Mouse (Mus musculus) forebrain, embryonic 14.5 days (tissue): Measurements from ENCODE around the gene Hrh1. TPM values are rescaled to one million over a fixed set of nuclear protein-coding genes. Genes with fewer than 3 reads are reported as not detected.

ENCODE experiments used
- ATAC-seq: fragments of 200-750 bp; cut with Nextera tagmentation; 2 replicates; pipeline ENCODE4 v1.8.0; 2017; ENCODE audit warnings: mild to moderate bottlenecking, moderate library complexity
- DNase-seq: peaks from one replicate; pipeline ENCODE4 v3.0.0-alpha.2; 2015; ENCODE audit warnings: low spot score
- H3K27ac ChIP-seq: fragments of 300-500 bp; sonication (generic); 2 replicates; pipeline ENCODE4 v1.5.1; 2014; ENCODE audit warnings: low read depth, mild to moderate bottlenecking, control low read depth, low read length, moderate library complexity
- H3K27me3 ChIP-seq: fragments of 300-500 bp; sonication (generic); replicated peaks from 2 replicates; pipeline ENCODE4 v1.6.1; 2014; ENCODE audit warnings: low read length, control low read depth, mixed read lengths; ENCODE audit not compliant: control insufficient read depth, insufficient read depth
- H3K36me3 ChIP-seq: fragments of 300-500 bp; sonication (generic); 2 replicates; pipeline ENCODE4 v1.6.1; 2014; ENCODE audit warnings: low read length, control low read depth; ENCODE audit not compliant: control insufficient read depth, insufficient read depth
- H3K4me1 ChIP-seq: fragments of 300-500 bp; sonication (generic); 2 replicates; pipeline ENCODE4 v1.6.1; 2014; ENCODE audit warnings: antibody characterized with exemption, low read length, control low read depth; ENCODE audit not compliant: control insufficient read depth, insufficient read depth
- H3K4me2 ChIP-seq: fragments of 300-500 bp; sonication (generic); 2 replicates; pipeline ENCODE4 v1.6.1; 2014; ENCODE audit warnings: mild to moderate bottlenecking, control low read depth, low read length
- H3K4me3 ChIP-seq: fragments of 300-500 bp; sonication (generic); 2 replicates; pipeline ENCODE4 v1.5.1; 2014; ENCODE audit warnings: low read depth, low read length, control low read depth
- H3K9ac ChIP-seq: fragments of 300-500 bp; sonication (generic); 2 replicates; pipeline ENCODE4 v1.6.1; 2014; ENCODE audit warnings: mild to moderate bottlenecking, low read length, control low read depth, moderate library complexity
- H3K9me3 ChIP-seq: fragments of 300-500 bp; sonication (generic); replicated peaks from 2 replicates; pipeline ENCODE4 v1.6.1; 2016; ENCODE audit warnings: low read length, control low read depth, mixed read lengths; ENCODE audit not compliant: control insufficient read depth
- WGBS: fragments of 180-500 bp; shearing (Covaris S2); extraction: QIAGEN DNeasy Blood & Tissue Kit; methylation state at CpG from one replicate; pipeline ENCODE4 v1.1.7; 2014; 5-methylcytosine and 5-hydroxymethylcytosine counted together
- polyA plus RNA-seq: library from polyadenylated mRNA; unstranded; fragments of >200 nt; fragmentation: Nextera tagmentation; extraction: Ambion mirVana; gene quantifications from 2 replicates; pipeline ENCODE4 v1.2.1, GENCODE M21; 2014

The Hrh1 gene
- polyA plus RNA-seq, 1 experiment from 2014 or later: 0.36 TPM

DNA sequence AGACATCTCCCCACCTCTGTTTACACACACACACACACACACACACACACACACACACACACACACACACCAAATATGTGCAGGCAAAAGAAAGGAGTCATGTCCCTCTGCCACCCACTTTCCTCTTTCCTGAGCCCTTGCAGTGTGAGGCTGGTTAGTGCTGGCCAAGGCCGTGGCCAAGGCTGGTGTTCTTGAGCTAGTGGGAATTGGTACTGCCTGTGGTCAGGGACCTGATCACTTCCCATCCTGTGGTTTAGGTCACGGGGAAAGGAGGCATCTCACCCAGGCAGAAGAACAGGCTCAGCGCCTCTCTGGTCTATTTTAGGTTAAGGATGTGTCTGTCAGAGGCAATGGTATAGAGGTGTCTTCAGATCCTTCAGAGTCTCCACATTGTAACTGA, 59.6 kb downstream of the Hrh1 start:
- Histone ChIP-seq H3K4me1 (no peaks in the 10 kb centered on the region), H3K4me2 (no peak overlapping the region), H3K9ac (no peak overlapping the region), H3K27ac (no peak overlapping the region), H3K36me3 (no peaks in the 10 kb centered on the region), H3K9me3 (no peaks in the 10 kb centered on the region), H3K4me3 (no peak overlapping the region), H3K27me3 (no peaks in the 10 kb centered on the region)
- ATAC-seq (no peak), DNase-seq (no peak)
- WGBS: 84% methylated on average over 3 of the region's 3 CpGs

DNA sequence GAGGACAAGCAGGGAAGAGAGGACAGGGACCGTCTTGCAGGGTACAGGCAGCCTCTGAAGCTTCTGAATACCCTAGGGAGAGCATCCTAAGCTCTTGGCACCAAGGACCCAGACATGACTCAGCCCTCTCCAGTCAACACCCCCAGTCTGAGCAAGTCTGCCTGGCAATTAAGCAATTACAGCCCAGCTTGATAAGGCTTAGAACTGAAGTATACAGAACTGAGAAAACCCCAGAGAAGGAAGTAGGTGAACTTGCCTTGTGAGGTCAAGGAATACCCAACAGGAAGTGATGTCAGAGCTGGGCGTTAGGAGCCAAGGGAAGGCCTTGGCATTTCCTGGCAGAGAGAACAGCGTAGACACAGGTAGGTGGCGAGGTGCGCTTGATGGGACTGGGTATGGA, 60.5 kb downstream of the Hrh1 start:
- Histone ChIP-seq H3K4me2 (no peak overlapping the region), H3K4me1 (no peaks in the 10 kb centered on the region), H3K9ac (no peak overlapping the region), H3K27ac (no peak overlapping the region), H3K27me3 (no peaks in the 10 kb centered on the region), H3K4me3 (no peak overlapping the region), H3K36me3 (no peaks in the 10 kb centered on the region), H3K9me3 (no peaks in the 10 kb centered on the region)
- ATAC-seq: no peak
- no peak for DNase-seq
- WGBS: 91% methylated on average over 5 of the region's 5 CpGs

DNA sequence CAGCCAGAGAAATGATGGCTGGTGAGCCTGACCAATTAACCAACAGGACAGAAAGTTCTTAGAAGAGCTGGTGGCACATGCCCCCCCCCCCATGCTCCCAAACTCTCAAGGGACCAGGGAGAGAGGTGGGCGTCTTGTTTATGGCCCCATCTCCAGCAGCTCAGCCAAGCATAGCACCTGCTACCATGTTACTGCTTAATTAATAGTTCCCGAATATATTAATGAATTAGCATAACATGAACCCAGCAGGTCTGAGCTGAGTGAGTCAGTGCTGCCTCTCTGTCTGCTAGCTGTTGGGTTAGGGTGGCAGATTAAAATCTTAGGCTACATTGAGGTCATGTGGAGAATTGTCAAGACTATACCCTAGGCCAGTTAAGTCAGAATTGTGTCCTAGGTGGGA, 62.2 kb downstream of the Hrh1 start:
- no peak overlapping the region for H3K27ac ChIP-seq
- H3K9ac ChIP-seq: no peak overlapping the region
- H3K4me3 ChIP-seq: no peak overlapping the region
- no peaks in the 10 kb centered on the region for H3K9me3 ChIP-seq
- H3K4me1 ChIP-seq: no peaks in the 10 kb centered on the region
- 43% methylated on average over 2 of the region's 2 CpGs for WGBS
- no peaks in the 10 kb centered on the region for H3K36me3 ChIP-seq
- H3K4me2 ChIP-seq: no peak overlapping the region
- DNase-seq (peak; percentile 35), ATAC-seq (peak; percentile 66; the same call in 1 of the 2 replicates)
- no peaks in the 10 kb centered on the region for H3K27me3 ChIP-seq

DNA sequence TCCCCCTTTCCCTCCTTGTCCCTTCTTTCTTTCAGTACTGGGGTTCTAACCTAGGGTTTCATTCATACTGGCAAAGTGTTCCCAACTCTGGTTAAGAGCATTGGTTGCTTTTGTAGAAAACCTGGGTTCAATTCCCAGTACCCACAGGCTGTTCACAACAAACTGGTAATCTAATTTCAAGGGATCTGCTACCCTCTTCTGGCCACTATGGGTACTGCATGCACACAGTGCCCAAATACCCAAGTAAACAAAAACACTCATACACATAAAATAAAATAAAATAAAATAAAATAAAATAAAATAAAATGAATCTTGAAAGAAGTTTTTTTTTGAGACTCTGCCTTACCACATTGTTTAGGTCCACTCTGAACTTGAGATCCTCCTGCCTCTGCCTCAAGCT, 63.8 kb downstream of the Hrh1 start:
- ATAC-seq (no peak), DNase-seq (no peak)
- H3K4me1 ChIP-seq: no peaks in the 10 kb centered on the region
- no peak overlapping the region for H3K4me2 ChIP-seq
- H3K9me3 ChIP-seq: no peaks in the 10 kb centered on the region
- H3K9ac ChIP-seq: no peak overlapping the region
- no peaks in the 10 kb centered on the region for H3K36me3 ChIP-seq
- no peak overlapping the region for H3K27ac ChIP-seq
- no peaks in the 10 kb centered on the region for H3K27me3 ChIP-seq
- no peak overlapping the region for H3K4me3 ChIP-seq

DNA sequence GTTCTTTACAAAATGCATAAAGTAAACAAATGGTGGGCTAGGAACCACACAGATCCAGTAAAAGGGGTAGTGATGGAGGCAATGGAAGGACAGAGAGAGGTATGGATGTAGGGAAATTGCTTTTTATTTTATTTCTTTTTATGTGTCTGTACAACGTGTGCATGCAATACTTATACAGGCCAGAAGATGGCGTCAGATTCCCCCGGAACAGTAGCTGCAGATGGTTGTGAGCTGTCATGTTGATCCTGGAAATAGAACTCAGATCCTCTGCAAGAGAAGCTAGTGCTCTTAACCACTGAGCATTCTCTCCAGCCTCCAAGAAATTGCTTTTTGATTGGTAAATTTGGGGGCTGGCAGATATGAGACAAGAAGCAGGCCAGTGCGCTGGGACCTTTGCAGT, 65.0 kb downstream of the Hrh1 start:
- Histone ChIP-seq H3K9me3 (no peaks in the 10 kb centered on the region), H3K27ac (no peak overlapping the region), H3K4me3 (no peak overlapping the region), H3K27me3 (no peaks in the 10 kb centered on the region), H3K4me1 (no peaks in the 10 kb centered on the region), H3K36me3 (no peaks in the 10 kb centered on the region), H3K4me2 (no peak overlapping the region), H3K9ac (no peak overlapping the region)
- DNase-seq (peak; percentile 39), ATAC-seq (no peak)
- WGBS: 24% methylated on average over 4 of the region's 4 CpGs

DNA sequence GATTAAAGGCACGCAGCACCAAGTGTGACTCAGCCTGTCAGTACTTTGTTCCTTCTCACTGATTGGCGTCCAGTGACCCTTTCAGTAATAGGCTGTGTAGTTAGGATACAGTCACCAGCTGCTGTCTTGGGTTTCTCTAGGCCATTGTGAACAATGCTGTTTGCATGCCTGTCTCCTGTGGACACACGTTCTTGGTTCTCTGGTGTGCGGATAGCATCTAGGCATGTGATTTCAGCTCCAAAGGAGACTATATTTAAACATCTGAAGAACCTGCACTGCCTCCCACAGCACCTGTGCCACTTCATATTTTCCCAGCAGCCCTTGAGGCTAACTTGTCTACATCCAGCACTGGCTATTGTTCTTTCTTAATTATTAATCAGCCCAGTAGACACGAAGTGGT, 75.8 kb downstream of the Hrh1 start:
- Histone ChIP-seq H3K4me1 (no peaks in the 10 kb centered on the region), H3K4me2 (no peak overlapping the region), H3K27me3 (no peaks in the 10 kb centered on the region), H3K27ac (no peak overlapping the region), H3K4me3 (no peak overlapping the region), H3K36me3 (no peaks in the 10 kb centered on the region), H3K9ac (no peak overlapping the region), H3K9me3 (no peaks in the 10 kb centered on the region)
- DNase-seq: no peak
- ATAC-seq: no peak
- 49% methylated on average over 5 of the region's 5 CpGs for WGBS

DNA sequence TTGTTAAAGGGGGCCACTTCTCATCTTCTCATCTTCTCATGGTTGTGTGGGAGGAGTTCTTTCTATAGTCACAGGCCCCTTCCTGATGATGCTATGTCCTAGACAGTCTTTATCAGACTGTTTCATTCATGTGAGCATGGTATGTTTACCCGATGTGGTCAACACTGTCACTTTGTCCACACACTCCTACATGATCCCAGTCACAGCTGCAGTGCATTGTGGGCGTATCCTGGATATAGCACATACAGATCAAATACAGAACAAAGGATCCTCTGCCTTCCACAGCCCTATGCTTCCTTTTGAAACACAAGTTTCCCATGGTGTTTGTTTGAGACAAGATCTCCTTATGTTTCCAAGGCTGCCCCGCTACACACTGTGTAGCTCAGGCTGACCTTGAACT, 76.3 kb downstream of the Hrh1 start:
- Histone ChIP-seq H3K27me3 (no peaks in the 10 kb centered on the region), H3K36me3 (no peaks in the 10 kb centered on the region), H3K9me3 (no peaks in the 10 kb centered on the region), H3K27ac (no peak overlapping the region), H3K4me3 (no peak overlapping the region), H3K9ac (no peak overlapping the region), H3K4me1 (no peaks in the 10 kb centered on the region), H3K4me2 (no peak overlapping the region)
- no peak for ATAC-seq
- DNase-seq: no peak
- 96% methylated on average over 3 of the region's 3 CpGs for WGBS

DNA sequence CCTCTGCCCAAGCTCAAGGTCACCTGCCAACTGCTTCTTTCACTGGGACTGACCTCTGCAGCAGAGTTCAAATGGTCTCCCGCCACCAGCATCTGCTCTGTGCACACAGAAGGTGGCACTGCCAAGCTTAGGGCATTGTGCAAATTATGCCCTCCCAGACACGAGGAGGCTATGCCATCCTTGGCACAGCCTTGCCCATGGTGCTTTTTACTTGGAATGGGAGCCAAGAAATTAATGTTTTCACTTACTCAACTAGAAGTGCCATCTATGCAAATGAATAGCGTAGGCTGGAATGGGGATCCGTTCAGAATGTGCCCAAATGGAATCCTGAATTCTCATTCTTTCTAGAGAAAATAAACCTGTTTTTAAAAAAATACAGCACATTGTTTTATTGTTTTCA, 77.2 kb downstream of the Hrh1 start:
- no peak overlapping the region for H3K4me2 ChIP-seq
- H3K9ac ChIP-seq: no peak overlapping the region
- no peak for DNase-seq
- H3K9me3 ChIP-seq: no peaks in the 10 kb centered on the region
- no peaks in the 10 kb centered on the region for H3K27me3 ChIP-seq
- no peak overlapping the region for H3K4me3 ChIP-seq
- ATAC-seq: no peak
- H3K4me1 ChIP-seq: no peaks in the 10 kb centered on the region
- H3K27ac ChIP-seq: no peak overlapping the region
- H3K36me3 ChIP-seq: no peaks in the 10 kb centered on the region
- 67% methylated on average over 4 of the region's 4 CpGs for WGBS

DNA sequence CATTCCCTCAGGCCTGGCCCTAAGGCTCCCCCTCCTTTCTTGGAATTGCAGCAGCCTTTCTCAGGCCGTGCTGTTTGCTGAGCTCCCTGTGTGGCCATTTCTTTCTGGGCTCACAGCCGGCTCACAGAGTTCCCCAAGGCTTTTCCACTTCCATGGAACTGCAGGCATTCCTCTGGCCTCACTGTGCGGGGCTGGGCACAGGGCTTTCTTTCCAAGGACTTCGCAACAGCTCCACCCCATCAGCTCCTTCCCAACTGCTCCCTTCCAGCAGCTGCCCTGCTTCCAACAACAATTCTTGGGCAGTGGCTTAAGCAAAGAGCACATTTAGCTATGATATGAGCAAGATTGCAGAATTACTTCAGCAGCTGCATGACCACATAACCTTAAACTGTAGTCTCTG, 81.0 kb downstream of the Hrh1 start:
- Histone ChIP-seq H3K4me3 (no peak overlapping the region), H3K27me3 (no peaks in the 10 kb centered on the region), H3K4me2 (no peak overlapping the region), H3K36me3 (no peaks in the 10 kb centered on the region), H3K4me1 (no peaks in the 10 kb centered on the region), H3K9me3 (no peaks in the 10 kb centered on the region), H3K27ac (no peak overlapping the region), H3K9ac (no peak overlapping the region)
- ATAC-seq: no peak
- no peak for DNase-seq
- 25% methylated on average over 4 of the region's 4 CpGs for WGBS
